Mouse (Mus musculus) stomach, postnatal 0 days (tissue): ENCODE measurements around the gene Tcf7.

ENCODE experiments used
- CTCF ChIP-seq: IDR thresholded peaks from 2 replicates; pipeline ENCODE4 v1.5.1; 2016; ENCODE audit warnings: antibody characterized with exemption, low read depth, mild to moderate bottlenecking, moderate library complexity
- EP300 ChIP-seq: optimal IDR thresholded peaks from 2 replicates; pipeline ENCODE3; 2016; ENCODE audit warnings: antibody characterized with exemption

DNA sequence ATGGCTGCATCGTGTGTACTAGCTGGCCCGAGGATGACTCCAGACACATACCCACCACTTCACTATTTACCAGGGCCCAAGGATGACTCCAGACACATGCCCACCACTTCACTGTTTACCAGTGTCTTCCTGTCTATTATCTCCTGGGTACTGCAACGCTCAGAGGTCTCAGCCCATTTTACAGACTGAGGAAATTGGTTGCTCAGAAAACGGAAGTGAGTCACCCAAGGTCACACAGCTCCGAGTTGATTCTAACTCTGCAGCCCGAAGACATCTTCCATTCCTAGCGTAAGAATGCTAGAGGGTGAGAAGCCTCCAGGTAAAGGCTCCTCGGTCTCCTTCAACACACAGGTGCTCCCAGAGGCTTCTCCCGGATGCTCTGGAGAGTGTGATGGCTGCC, 11.3 kb upstream of the Tcf7 start:
- TF ChIP-seq CTCF (no peak), EP300 (no peak)
